Mouse (Mus musculus) neural tube, embryonic 14.5 days (tissue): Measurements from ENCODE around the gene Tmem121b. TPM values are rescaled to one million over a fixed set of nuclear protein-coding genes. Genes with fewer than 3 reads are reported as not detected.

Experiments
- ATAC-seq: fragments of 200-750 bp; cut with Nextera tagmentation; 2 replicates; pipeline ENCODE4 v1.8.0; 2017; ENCODE audit warnings: low read depth, mild to moderate bottlenecking, moderate TSS enrichment, moderate library complexity
- H3K27ac ChIP-seq: fragments of 300-500 bp; sonication (generic); 2 replicates; pipeline ENCODE4 v1.5.1; 2014; ENCODE audit warnings: low read depth, mild to moderate bottlenecking, control low read depth, low read length, moderate library complexity, mixed read lengths
- H3K27me3 ChIP-seq: fragments of 300-500 bp; sonication (generic); 2 replicates; pipeline ENCODE4 v1.6.1; 2014; ENCODE audit warnings: low read length; ENCODE audit not compliant: control insufficient read depth, insufficient read depth
- H3K36me3 ChIP-seq: fragments of 300-500 bp; sonication (generic); 2 replicates; pipeline ENCODE4 v1.6.1; 2014; ENCODE audit warnings: low read length, mixed read lengths; ENCODE audit not compliant: control insufficient read depth, insufficient read depth
- H3K4me1 ChIP-seq: fragments of 300-500 bp; sonication (generic); 2 replicates; pipeline ENCODE4 v1.6.1; 2014; ENCODE audit warnings: low read length; ENCODE audit not compliant: control insufficient read depth, insufficient read depth
- H3K4me2 ChIP-seq: fragments of 300-500 bp; sonication (generic); 2 replicates; pipeline ENCODE4 v1.6.1; 2014; ENCODE audit warnings: mild to moderate bottlenecking, low read depth, low read length, control low read depth
- H3K4me3 ChIP-seq: fragments of 300-500 bp; sonication (generic); 2 replicates; pipeline ENCODE4 v1.5.1; 2014; ENCODE audit warnings: low read depth, low read length, control low read depth, mixed read lengths
- H3K9ac ChIP-seq: fragments of 300-500 bp; sonication (generic); replicated peaks from 2 replicates; pipeline ENCODE4 v1.6.1; 2014; ENCODE audit warnings: low read depth, mild to moderate bottlenecking, control low read depth, low read length, mixed read lengths
- H3K9me3 ChIP-seq: fragments of 300-500 bp; sonication (generic); 2 replicates; pipeline ENCODE4 v1.6.1; 2016; ENCODE audit warnings: low read length; ENCODE audit not compliant: control insufficient read depth
- WGBS: fragments of 180-500 bp; shearing (Covaris S2); extraction: QIAGEN DNeasy Blood & Tissue Kit; methylation state at CpG from one replicate; pipeline ENCODE4 v1.1.7; 2014; 5-methylcytosine and 5-hydroxymethylcytosine counted together
- polyA plus RNA-seq: library from polyadenylated mRNA; unstranded; fragments of >200 nt; fragmentation: Nextera tagmentation; extraction: Ambion mirVana; gene quantifications from 2 replicates; pipeline ENCODE4 v1.2.1, GENCODE M21; 2014

Tmem121b gene
- polyA plus RNA-seq, 1 experiment from 2014 or later: 3.3 TPM

DNA sequence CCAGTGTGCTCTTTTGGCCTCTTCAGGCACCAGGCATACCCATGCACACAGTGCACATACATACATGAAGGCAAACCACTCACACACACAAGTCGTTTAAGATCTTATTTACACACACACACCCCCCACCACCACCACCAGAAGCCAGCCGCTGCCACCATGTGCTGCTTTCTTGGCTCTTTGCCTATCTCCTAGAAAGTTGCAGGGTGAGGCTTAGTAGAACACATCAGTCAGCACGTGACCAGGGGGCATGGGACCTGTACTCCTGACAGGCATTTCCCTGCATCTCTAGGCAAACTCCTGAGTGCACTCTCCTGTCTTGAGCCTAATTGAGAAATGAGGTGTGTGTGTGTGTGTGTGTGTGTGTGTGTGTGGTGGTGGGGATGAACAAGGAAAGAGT lies 8.6 kb downstream of the Tmem121b start:
- 75% methylated on average over 3 of the region's 3 CpGs for WGBS
- Histone ChIP-seq H3K27me3 (no peaks in the 10 kb centered on the region), H3K9ac (no peak overlapping the region), H3K4me2 (no peak overlapping the region), H3K36me3 (no peaks in the 10 kb centered on the region), H3K4me3 (no peak overlapping the region), H3K9me3 (no peaks in the 10 kb centered on the region), H3K27ac (no peak overlapping the region), H3K4me1 (peaks cover 12% of the 10 kb centered on the region)
- no peak for ATAC-seq

DNA sequence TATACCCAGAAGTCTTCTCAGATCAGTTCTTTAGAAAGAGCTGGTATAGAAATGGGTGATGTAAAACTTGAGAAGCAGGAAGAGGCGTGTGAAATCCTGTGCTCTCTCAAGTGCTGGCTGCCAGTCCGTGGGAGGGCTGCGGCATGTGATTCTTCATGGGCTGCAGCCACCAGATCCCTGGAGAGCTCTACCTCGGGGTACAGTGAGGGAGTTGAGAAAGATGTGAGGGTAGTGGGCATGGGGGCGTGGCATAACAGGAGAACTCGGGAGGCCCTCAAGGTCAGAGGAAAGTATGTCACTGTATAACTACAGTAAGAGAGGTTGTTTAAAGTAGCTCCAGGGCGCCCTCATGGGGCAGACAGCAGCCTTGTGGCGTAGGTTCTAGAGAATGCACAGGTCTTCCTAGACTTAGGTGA lies 10.4 kb downstream of the Tmem121b start:
- no peak overlapping the region for H3K9ac ChIP-seq
- H3K4me3 ChIP-seq: no peak overlapping the region
- no peaks in the 10 kb centered on the region for H3K4me1 ChIP-seq
- H3K27ac ChIP-seq: no peak overlapping the region
- 41% methylated on average over 8 of the region's 8 CpGs for WGBS
- no peak for ATAC-seq
- H3K27me3 ChIP-seq: no peaks in the 10 kb centered on the region
- no peaks in the 10 kb centered on the region for H3K9me3 ChIP-seq
- no peak overlapping the region for H3K4me2 ChIP-seq
- no peaks in the 10 kb centered on the region for H3K36me3 ChIP-seq

GRCm38 (mm10) chr6:120482756-120483155 lies 10.9 kb downstream of the Tmem121b start:
- Histone ChIP-seq H3K36me3 (no peaks in the 10 kb centered on the region), H3K4me1 (no peaks in the 10 kb centered on the region), H3K4me3 (no peak overlapping the region), H3K9ac (no peak overlapping the region), H3K27me3 (no peaks in the 10 kb centered on the region), H3K27ac (no peak overlapping the region), H3K9me3 (no peaks in the 10 kb centered on the region), H3K4me2 (no peak overlapping the region)
- no peak for ATAC-seq
- WGBS: 41% methylated on average over 6 of the region's 6 CpGs

DNA sequence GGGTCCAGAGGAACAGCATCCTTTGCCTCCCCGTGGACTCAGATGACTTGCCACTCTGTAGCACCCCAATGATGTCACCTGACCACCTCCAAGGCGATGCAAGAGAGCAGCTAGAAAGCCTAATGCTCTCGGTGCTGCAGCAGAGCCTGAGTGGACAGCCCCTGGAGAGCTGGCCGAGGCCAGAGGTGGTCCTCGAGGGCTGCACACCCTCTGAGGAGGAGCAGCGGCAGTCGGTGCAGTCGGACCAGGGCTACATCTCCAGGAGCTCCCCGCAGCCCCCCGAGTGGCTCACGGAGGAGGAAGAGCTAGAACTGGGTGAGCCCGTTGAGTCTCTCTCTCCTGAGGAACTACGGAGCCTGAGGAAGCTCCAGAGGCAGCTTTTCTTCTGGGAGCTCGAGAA lies 11.6 kb downstream of the Tmem121b start:
- H3K9ac ChIP-seq: no peak overlapping the region
- no peaks in the 10 kb centered on the region for H3K9me3 ChIP-seq
- no peak overlapping the region for H3K27ac ChIP-seq
- H3K4me1 ChIP-seq: no peaks in the 10 kb centered on the region
- no peak overlapping the region for H3K4me2 ChIP-seq
- no peaks in the 10 kb centered on the region for H3K27me3 ChIP-seq
- no peaks in the 10 kb centered on the region for H3K36me3 ChIP-seq
- WGBS: 92% methylated on average over 14 of the region's 14 CpGs
- H3K4me3 ChIP-seq: no peak overlapping the region
- ATAC-seq: no peak

DNA sequence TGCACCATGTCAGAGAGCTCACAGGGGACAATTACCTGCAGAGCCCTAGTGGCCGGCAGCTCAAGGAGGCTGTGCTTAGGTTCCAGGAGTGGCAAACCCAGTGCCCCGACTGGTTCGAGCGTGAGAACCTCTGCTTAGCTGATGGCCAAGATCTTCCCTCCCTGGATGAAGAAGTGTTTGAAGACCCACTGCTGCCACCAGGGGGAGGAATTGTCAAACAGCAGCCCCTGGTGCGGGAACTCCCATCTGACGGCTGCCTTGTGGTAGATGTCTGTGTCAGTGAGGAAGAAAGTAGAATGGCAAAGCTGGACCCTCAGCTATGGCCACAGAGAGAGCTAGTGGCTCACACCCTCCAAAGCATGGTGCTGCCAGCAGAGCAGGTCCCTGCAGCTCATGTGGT lies 12.1 kb downstream of the Tmem121b start:
- Histone ChIP-seq H3K4me3 (no peak overlapping the region), H3K4me1 (no peaks in the 10 kb centered on the region), H3K9me3 (no peaks in the 10 kb centered on the region), H3K9ac (no peak overlapping the region), H3K27me3 (no peaks in the 10 kb centered on the region), H3K4me2 (no peak overlapping the region), H3K27ac (no peak overlapping the region), H3K36me3 (no peaks in the 10 kb centered on the region)
- ATAC-seq: no peak
- 92% methylated on average over 6 of the region's 6 CpGs for WGBS

- Histone ChIP-seq H3K4me1 (no peaks in the 10 kb centered on the region), H3K9ac (no peak overlapping the region), H3K4me3 (no peak overlapping the region), H3K36me3 (no peaks in the 10 kb centered on the region), H3K4me2 (no peak overlapping the region), H3K9me3 (no peaks in the 10 kb centered on the region), H3K27ac (no peak overlapping the region), H3K27me3 (no peaks in the 10 kb centered on the region)
- ATAC-seq: no peak
- 90% methylated on average over 5 of the region's 5 CpGs for WGBS
Measured at GRCm38 (mm10) chr6:120480361-120480760, 13.2 kb downstream of the Tmem121b start.

DNA sequence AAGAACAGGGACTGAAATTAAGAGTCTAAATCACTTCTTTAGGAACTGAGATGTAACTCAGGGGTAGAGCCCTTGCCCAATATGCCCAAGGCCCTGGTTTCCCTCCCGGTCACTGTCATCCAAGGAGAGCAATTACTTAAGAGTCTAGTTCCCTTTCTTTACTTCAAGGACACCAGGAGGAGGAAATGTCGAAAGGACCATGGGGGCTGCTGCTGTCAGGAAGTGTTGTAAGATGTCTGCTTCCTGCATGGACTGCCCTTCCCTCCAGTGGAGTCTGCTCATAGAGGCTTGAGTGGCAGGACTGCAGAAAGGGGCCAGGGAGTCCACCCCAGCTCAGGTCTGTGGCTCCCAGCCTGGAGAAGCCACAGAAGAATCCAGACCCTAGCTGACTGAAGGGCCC lies 14.3 kb downstream of the Tmem121b start:
- 71% methylated on average over 2 of the region's 2 CpGs for WGBS
- no peak overlapping the region for H3K4me2 ChIP-seq
- no peak for ATAC-seq
- H3K27ac ChIP-seq: no peak overlapping the region
- no peaks in the 10 kb centered on the region for H3K27me3 ChIP-seq
- H3K36me3 ChIP-seq: no peaks in the 10 kb centered on the region
- no peaks in the 10 kb centered on the region for H3K4me1 ChIP-seq
- no peak overlapping the region for H3K9ac ChIP-seq
- H3K9me3 ChIP-seq: no peaks in the 10 kb centered on the region
- H3K4me3 ChIP-seq: no peak overlapping the region

DNA sequence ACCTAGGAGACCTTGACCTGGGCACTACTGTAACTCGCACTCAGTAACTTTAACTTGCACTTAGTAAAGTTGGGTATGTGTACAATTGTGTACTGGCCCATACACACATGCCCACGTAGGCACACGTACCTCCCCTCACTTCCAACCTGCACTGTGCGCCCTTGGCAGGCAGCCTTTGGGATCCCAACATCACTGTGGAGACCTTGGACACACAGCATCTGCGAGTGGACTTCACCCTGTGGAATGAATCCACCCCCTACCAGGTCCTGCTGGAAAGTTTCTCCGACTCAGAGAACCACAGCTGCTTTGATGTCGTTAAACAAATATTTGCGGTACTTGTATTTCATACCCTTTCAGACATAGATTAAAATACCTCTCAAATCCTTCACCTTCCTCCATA lies 18.3 kb downstream of the Tmem121b start:
- Histone ChIP-seq H3K4me2 (no peak overlapping the region), H3K36me3 (no peaks in the 10 kb centered on the region), H3K9ac (no peak overlapping the region), H3K9me3 (no peaks in the 10 kb centered on the region), H3K4me3 (no peak overlapping the region), H3K27ac (no peak overlapping the region), H3K4me1 (peaks cover 15% of the 10 kb centered on the region), H3K27me3 (no peaks in the 10 kb centered on the region)
- no peak for ATAC-seq
- 85% methylated on average over 8 of the region's 8 CpGs for WGBS

GRCm38 (mm10) chr6:120473427-120473826 lies 20.2 kb downstream of the Tmem121b start:
- Histone ChIP-seq H3K4me2 (no peak overlapping the region), H3K27ac (peak overlapping the region; percentile 85), H3K9me3 (no peaks in the 10 kb centered on the region), H3K4me3 (no peak overlapping the region), H3K36me3 (no peaks in the 10 kb centered on the region), H3K4me1 (peaks cover 19% of the 10 kb centered on the region), H3K27me3 (no peaks in the 10 kb centered on the region), H3K9ac (no peak overlapping the region)
- peak; percentile 12; the same call in 1 of the 2 replicates for ATAC-seq
- WGBS: 26% methylated on average over 5 of the region's 5 CpGs
